Mouse (Mus musculus) G1E (cell line): ENCODE data around the gene Chp1.

Experiments used
- CTCF ChIP-seq: IDR thresholded peaks from 2 replicates; pipeline ENCODE4 v1.5.1; 2012; ENCODE audit warnings: low read depth, low read length, inconsistent platforms, mixed read lengths
- GATA1 ChIP-seq: IDR thresholded peaks from 2 replicates; pipeline ENCODE4 v1.6.1; 2012; ENCODE audit warnings: borderline replicate concordance, low read length, inconsistent platforms, mixed read lengths
- GATA2 ChIP-seq: IDR thresholded peaks from 2 replicates; pipeline ENCODE4 v1.6.1; 2012; ENCODE audit warnings: low read depth, low read length, inconsistent platforms, borderline replicate concordance
- POLR2AphosphoS5 ChIP-seq: IDR thresholded peaks from 2 replicates; pipeline ENCODE4 v1.6.1; 2012; ENCODE audit warnings: low read depth, low read length, inconsistent platforms; ENCODE audit not compliant: insufficient replicate concordance

GRCm38 (mm10) chr2:119549678-119550077 lies 2.2 kb downstream of the Chp1 start:
- TF ChIP-seq CTCF (no peak), GATA1 (no peak), GATA2 (no peak), POLR2AphosphoS5 (no peak)
